Mouse (Mus musculus): ENCODE measurements around the gene Mrpl45.
A peak's percentile ranks its signal among the peaks of the same experiment; 100 is the strongest.

Gene Mrpl45

GRCm38 (mm10) chr11:97334400-97334799, 18.9 kb downstream of the Mrpl45 start:
- DNase-seq, result no peak

- DNase-seq, result no peak
Measured at GRCm38 (mm10) chr11:97336238-97336637, 20.7 kb downstream of the Mrpl45 start.

GRCm38 (mm10) chr11:97336751-97337345, 21.3 kb downstream of the Mrpl45 start:
- no peak for DNase-seq

- DNase-seq, result no peak
Measured at GRCm38 (mm10) chr11:97337363-97337762, 21.8 kb downstream of the Mrpl45 start.

- no peak for DNase-seq
Measured at GRCm38 (mm10) chr11:97338302-97338976, 22.9 kb downstream of the Mrpl45 start.

GRCm38 (mm10) chr11:97338977-97339315, 23.4 kb downstream of the Mrpl45 start:
- peak; percentile 71 for DNase-seq

GRCm38 (mm10) chr11:97343175-97343574, 27.7 kb downstream of the Mrpl45 start:
- no peak for DNase-seq

GRCm38 (mm10) chr11:97343619-97344018, 28.1 kb downstream of the Mrpl45 start:
- no peak for DNase-seq

- no peak for DNase-seq
Measured at GRCm38 (mm10) chr11:97345446-97345845, 29.9 kb downstream of the Mrpl45 start.

- peak; percentile 56 for DNase-seq
Measured at GRCm38 (mm10) chr11:97346383-97346782, 30.9 kb downstream of the Mrpl45 start.

- DNase-seq, result no peak
Measured at GRCm38 (mm10) chr11:97347291-97347690, 31.8 kb downstream of the Mrpl45 start.

GRCm38 (mm10) chr11:97350035-97350434, 34.5 kb downstream of the Mrpl45 start:
- peak; percentile 65 for DNase-seq

GRCm38 (mm10) chr11:97352027-97352684, 36.6 kb downstream of the Mrpl45 start, which contains the start of gene Gpr179:
Gene Gpr179 (minus strand): TSS chr11:97352077.
- DNase-seq, result no peak

- no peak for DNase-seq
Measured at GRCm38 (mm10) chr11:97352935-97353597, 37.5 kb downstream of the Mrpl45 start.

- no peak for DNase-seq
Measured at GRCm38 (mm10) chr11:97354646-97355045, 39.1 kb downstream of the Mrpl45 start.

- no peak for DNase-seq
Measured at GRCm38 (mm10) chr11:97355247-97355646, 39.7 kb downstream of the Mrpl45 start.

GRCm38 (mm10) chr11:97357663-97358062, 42.1 kb downstream of the Mrpl45 start:
- peak; percentile 72 for DNase-seq

GRCm38 (mm10) chr11:97361948-97362648, 46.6 kb downstream of the Mrpl45 start, which contains the start of gene Socs7:
Gene Socs7 (plus strand): TSS chr11:97362551.
- peak; percentile 94 for DNase-seq

GRCm38 (mm10) chr11:97362649-97362942, 47.1 kb downstream of the Mrpl45 start:
- DNase-seq, result peak; percentile 57

GRCm38 (mm10) chr11:97362943-97363643, 47.6 kb downstream of the Mrpl45 start:
- no peak for DNase-seq

- no peak for DNase-seq
Measured at GRCm38 (mm10) chr11:97363644-97363995, 48.1 kb downstream of the Mrpl45 start.

- DNase-seq, result no peak
Measured at GRCm38 (mm10) chr11:97365556-97365955, 50.0 kb downstream of the Mrpl45 start.

GRCm38 (mm10) chr11:97368501-97368900, 53.0 kb downstream of the Mrpl45 start:
- DNase-seq, result peak; percentile 33

Measured in cerebellum, adult 11 months (tissue).